Mouse (Mus musculus): ENCODE measurements around the gene Maml2. TPM values are rescaled to one million over a fixed set of nuclear protein-coding genes. Genes with fewer than 3 reads are reported as not detected.

The Maml2 gene
- polyA plus RNA-seq (2014; fragmentation: Nextera tagmentation; extraction: Ambion mirVana), result 9.8 and 11.1 TPM in 2 replicates

DNA sequence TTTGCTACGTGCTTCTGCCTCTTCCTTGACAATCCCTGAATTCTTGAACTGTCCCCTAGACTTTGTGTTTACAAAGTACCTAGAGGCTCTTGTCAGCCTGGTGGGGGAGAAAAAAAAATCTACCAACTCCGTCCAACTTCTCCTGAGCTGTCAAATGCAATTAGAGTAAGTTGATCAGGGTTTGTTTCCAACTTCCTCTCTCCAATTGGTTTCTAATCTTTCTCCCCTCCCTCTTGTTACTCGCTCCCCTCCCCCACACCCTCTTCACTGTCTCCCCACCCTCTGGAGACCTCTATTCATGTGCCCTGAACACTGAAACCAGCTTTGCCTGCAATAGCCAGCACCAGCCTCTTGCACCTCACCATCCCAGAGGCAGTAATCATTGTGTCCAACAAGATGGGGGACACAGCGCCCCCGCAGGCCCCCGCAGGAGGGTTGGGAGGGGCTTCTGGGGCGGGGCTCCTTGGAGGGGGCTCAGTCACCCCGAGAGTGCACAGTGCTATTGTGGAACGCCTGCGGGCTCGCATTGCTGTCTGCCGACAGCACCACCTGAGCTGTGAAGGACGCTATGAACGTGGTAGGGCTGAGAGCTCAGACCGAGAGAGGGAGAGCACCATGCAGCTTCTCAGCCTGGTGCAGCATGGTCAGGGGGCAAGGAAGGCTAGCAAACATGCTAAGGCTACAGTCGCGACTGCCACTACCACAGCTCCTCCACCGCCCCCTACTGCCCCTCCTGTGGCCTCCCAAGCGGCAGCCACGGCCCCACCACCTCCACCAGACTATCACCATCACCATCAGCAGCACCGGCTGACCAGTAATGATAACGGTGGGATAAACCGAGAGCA, at the start of gene Maml2:
Gene Maml2, plus strand, starts transcription at position 290 of the 845 bp plus-strand sequence.
- peak; percentile 86 for DNase-seq (ENCODE audit: low spot score)
- H3K9ac ChIP-seq (ENCODE audit: low read depth, low read length), result peak within 1 kb of the TSS; percentile 68
- H3K27ac ChIP-seq (replicated peaks; ENCODE audit: low read depth, low read length), result peak within 1 kb of the TSS; percentile 81
- peak; percentile 71 for ATAC-seq (ENCODE audit: low read depth)
- no peaks in the 10 kb centered on the region for H3K9me3 ChIP-seq (ENCODE audit: control insufficient read depth, low read length)
- peak within 1 kb of the TSS; percentile 56 for H3K4me3 ChIP-seq (ENCODE audit: low read depth, low read length)
- H3K4me1 ChIP-seq (ENCODE audit: control insufficient read depth, insufficient read depth, low read length), result peaks cover 44% of the 10 kb centered on the region
- H3K27me3 ChIP-seq (replicated peaks; ENCODE audit: control insufficient read depth, insufficient read depth, low read length), result no peaks in the 10 kb centered on the region
- H3K36me3 ChIP-seq (ENCODE audit: control insufficient read depth, insufficient read depth, low read length), result no peaks in the 10 kb centered on the region
- under 1% methylated on average over 18 of the region's 23 CpGs for WGBS
- H3K4me2 ChIP-seq (ENCODE audit: low read depth, low read length), result peak within 1 kb of the TSS; percentile 98

DNA sequence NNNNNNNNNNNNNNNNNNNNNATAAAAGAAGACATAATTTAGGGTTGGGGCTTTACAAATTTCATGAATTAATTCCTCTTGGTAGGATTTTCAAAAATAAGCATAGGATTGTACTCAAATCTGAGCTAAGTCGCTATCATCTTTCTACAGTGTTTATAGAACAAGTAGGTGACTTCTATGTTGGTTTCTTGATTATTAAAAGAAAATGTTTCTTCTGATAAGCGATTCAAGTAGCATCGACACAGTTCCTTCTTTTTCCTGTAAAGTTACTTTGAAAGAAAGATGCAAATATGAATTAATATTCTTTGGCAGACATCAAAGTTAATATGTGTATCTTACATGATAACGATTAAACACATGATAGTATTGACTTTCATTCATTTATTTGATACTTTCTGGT, 49.7 kb upstream of the Maml2 start:
- Histone ChIP-seq H3K36me3 (ENCODE audit: control insufficient read depth, insufficient read depth, low read length) (no peaks in the 10 kb centered on the region), H3K4me2 (ENCODE audit: low read depth, low read length) (no peak overlapping the region), H3K4me1 (ENCODE audit: control insufficient read depth, insufficient read depth, low read length) (peaks cover 14% of the 10 kb centered on the region), H3K4me3 (ENCODE audit: low read depth, low read length) (no peak overlapping the region), H3K9ac (ENCODE audit: low read depth, low read length) (no peak overlapping the region), H3K27me3 (replicated peaks; ENCODE audit: control insufficient read depth, insufficient read depth, low read length) (no peaks in the 10 kb centered on the region), H3K9me3 (ENCODE audit: control insufficient read depth, low read length) (no peaks in the 10 kb centered on the region), H3K27ac (replicated peaks; ENCODE audit: low read depth, low read length) (no peak overlapping the region)
- ATAC-seq (ENCODE audit: low read depth) (no peak), DNase-seq (ENCODE audit: low spot score) (no peak)
- 96% methylated on average over 4 of the region's 4 CpGs for WGBS

DNA sequence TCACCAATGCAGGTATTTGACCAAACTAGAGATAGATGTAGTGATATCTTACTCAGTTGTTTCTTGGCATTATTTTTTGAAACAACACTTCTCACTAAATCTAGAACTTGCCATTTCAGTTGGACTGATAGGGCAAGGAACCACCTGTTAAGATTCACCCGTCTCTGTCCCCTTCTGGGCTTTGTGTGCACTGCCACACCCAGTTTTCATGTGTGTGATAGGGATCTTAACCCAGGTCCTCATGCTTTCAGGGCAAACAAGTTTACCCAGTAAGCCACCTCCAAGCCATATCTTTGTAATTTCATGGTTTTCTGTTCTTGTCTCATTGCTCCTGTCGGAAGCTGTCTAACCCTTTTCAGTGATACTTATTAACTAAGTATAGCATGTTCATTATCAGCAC, 46.5 kb upstream of the Maml2 start:
- Histone ChIP-seq H3K27me3 (replicated peaks; ENCODE audit: control insufficient read depth, insufficient read depth, low read length) (no peaks in the 10 kb centered on the region), H3K9me3 (ENCODE audit: control insufficient read depth, low read length) (no peaks in the 10 kb centered on the region), H3K36me3 (ENCODE audit: control insufficient read depth, insufficient read depth, low read length) (no peaks in the 10 kb centered on the region), H3K27ac (replicated peaks; ENCODE audit: low read depth, low read length) (no peak overlapping the region), H3K4me2 (ENCODE audit: low read depth, low read length) (no peak overlapping the region), H3K4me3 (ENCODE audit: low read depth, low read length) (no peak overlapping the region), H3K4me1 (ENCODE audit: control insufficient read depth, insufficient read depth, low read length) (peaks cover 3% of the 10 kb centered on the region; the same call in 1 of the 2 replicates), H3K9ac (ENCODE audit: low read depth, low read length) (no peak overlapping the region)
- ATAC-seq (ENCODE audit: low read depth), result no peak
- 79% methylated on average over 2 of the region's 2 CpGs for WGBS
- no peak for DNase-seq (ENCODE audit: low spot score)

DNA sequence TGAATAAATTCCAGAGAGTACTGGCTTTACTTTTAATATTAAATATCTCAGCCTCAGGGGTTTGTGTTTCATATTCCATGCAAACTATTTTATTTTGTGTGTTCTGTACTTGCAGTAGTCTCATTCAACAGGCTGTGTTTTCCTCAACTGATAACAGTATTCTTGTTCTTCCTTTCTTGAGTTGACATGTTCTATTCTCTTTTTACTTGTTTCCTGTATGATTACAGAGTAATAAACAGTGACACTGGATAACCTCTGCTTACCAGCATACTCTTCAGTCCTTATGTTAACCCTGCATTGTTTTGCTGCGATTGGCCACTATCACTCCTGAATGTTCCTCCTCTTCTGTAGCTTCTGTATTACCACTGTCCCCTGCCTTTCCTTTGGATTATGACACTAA, 41.0 kb upstream of the Maml2 start:
- H3K9ac ChIP-seq (ENCODE audit: low read depth, low read length), result no peak overlapping the region
- H3K27ac ChIP-seq (replicated peaks; ENCODE audit: low read depth, low read length), result no peak overlapping the region
- no peak overlapping the region for H3K4me2 ChIP-seq (ENCODE audit: low read depth, low read length)
- H3K4me3 ChIP-seq (ENCODE audit: low read depth, low read length), result no peak overlapping the region
- no peaks in the 10 kb centered on the region for H3K36me3 ChIP-seq (ENCODE audit: control insufficient read depth, insufficient read depth, low read length)
- no peaks in the 10 kb centered on the region for H3K4me1 ChIP-seq (ENCODE audit: control insufficient read depth, insufficient read depth, low read length)
- no peaks in the 10 kb centered on the region for H3K27me3 ChIP-seq (replicated peaks; ENCODE audit: control insufficient read depth, insufficient read depth, low read length)
- DNase-seq (ENCODE audit: low spot score) (no peak), ATAC-seq (ENCODE audit: low read depth) (no peak)
- WGBS, result 93% methylated on average over 1 of the region's 1 CpGs
- H3K9me3 ChIP-seq (ENCODE audit: control insufficient read depth, low read length), result no peaks in the 10 kb centered on the region

DNA sequence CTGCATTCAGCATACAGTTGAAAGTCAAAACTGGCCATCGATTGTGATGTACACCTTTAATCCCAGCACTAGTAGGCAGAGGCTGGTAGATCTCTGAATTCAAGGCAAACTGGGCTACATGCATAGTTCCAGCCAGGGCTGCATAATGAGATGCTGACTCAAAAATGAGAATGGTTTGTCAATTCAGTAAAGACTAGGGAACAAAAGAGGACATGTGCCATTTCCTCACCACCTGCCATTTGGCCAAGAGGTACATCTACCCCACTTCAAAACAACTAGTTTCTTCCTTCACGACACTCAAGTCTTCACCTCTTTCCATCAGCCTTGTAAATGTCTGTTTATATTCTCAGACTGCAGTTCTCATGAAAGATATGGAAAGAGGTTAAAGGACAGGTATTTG, 39.6 kb upstream of the Maml2 start:
- no peaks in the 10 kb centered on the region for H3K9me3 ChIP-seq (ENCODE audit: control insufficient read depth, low read length)
- H3K4me1 ChIP-seq (ENCODE audit: control insufficient read depth, insufficient read depth, low read length), result no peaks in the 10 kb centered on the region
- DNase-seq (ENCODE audit: low spot score) (no peak), ATAC-seq (ENCODE audit: low read depth) (no peak)
- no peak overlapping the region for H3K4me3 ChIP-seq (ENCODE audit: low read depth, low read length)
- no peak overlapping the region for H3K27ac ChIP-seq (replicated peaks; ENCODE audit: low read depth, low read length)
- H3K27me3 ChIP-seq (replicated peaks; ENCODE audit: control insufficient read depth, insufficient read depth, low read length), result no peaks in the 10 kb centered on the region
- no peak overlapping the region for H3K9ac ChIP-seq (ENCODE audit: low read depth, low read length)
- 89% methylated on average over 2 of the region's 2 CpGs for WGBS
- no peaks in the 10 kb centered on the region for H3K36me3 ChIP-seq (ENCODE audit: control insufficient read depth, insufficient read depth, low read length)
- no peak overlapping the region for H3K4me2 ChIP-seq (ENCODE audit: low read depth, low read length)

DNA sequence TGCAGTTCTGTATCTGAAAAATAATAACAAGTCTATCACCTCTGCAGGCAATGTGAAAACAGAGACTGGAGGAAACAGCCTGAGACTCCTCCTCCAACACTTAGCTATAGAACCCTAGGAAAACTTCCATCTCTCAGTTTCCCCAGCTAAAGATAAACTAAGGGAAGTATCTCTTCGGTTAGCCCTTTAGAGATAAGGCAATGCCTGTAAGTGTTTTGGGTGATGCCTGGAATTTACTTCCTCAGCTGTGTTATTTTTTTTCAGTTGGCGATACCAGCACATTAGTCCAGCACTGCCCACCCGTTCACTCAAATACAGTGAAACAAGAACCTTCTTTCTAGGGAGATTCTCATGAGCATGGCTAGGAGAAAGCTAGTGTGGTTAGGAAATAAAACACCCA, 36.8 kb upstream of the Maml2 start:
- Histone ChIP-seq H3K9me3 (ENCODE audit: control insufficient read depth, low read length) (no peaks in the 10 kb centered on the region), H3K4me2 (ENCODE audit: low read depth, low read length) (no peak overlapping the region), H3K4me1 (ENCODE audit: control insufficient read depth, insufficient read depth, low read length) (no peaks in the 10 kb centered on the region), H3K27ac (replicated peaks; ENCODE audit: low read depth, low read length) (no peak overlapping the region), H3K9ac (ENCODE audit: low read depth, low read length) (no peak overlapping the region), H3K36me3 (ENCODE audit: control insufficient read depth, insufficient read depth, low read length) (no peaks in the 10 kb centered on the region), H3K4me3 (ENCODE audit: low read depth, low read length) (no peak overlapping the region), H3K27me3 (replicated peaks; ENCODE audit: control insufficient read depth, insufficient read depth, low read length) (no peaks in the 10 kb centered on the region)
- DNase-seq (ENCODE audit: low spot score) (no peak), ATAC-seq (ENCODE audit: low read depth) (no peak)
- 86% methylated on average over 3 of the region's 3 CpGs for WGBS

DNA sequence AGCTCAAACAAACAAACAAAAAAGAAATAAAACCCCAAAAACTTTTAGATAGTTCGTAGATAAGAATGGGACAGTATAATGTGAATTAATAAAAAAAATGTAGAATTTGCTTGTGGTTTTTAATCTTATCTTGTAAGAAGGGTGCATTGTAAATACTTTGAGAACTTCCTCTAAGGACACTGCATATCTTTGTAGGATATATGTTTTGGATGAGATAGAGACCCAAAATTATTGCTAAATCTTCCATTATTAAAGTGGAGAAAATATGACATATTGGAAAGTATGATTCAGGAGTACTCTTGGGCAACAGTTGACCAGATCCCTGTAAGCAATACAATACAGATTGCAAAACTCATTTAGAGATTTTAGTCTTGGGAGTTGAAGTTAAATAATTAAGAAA, 24.5 kb upstream of the Maml2 start:
- no peaks in the 10 kb centered on the region for H3K27me3 ChIP-seq (replicated peaks; ENCODE audit: control insufficient read depth, insufficient read depth, low read length)

DNA sequence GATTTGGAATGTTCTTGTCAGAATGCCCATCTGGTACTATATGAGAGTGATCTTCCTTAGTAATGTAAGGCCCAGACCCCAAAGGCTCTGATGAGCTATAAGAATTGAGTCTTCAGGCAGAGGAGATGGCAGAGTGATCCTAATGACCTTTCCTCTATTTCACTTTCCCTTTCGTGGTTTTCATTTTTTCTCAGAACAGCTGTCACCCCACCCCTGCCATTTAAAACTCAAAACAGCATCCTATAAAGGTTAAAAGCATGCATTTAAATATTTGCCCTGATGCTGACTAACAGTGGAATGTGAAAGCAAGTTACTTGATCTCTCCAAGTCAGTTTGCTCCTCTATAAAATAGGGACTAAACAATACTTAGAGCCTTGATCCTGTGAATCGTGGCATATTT, 10.3 kb upstream of the Maml2 start:
- Histone ChIP-seq H3K9ac (ENCODE audit: low read depth, low read length) (no peak overlapping the region), H3K27ac (replicated peaks; ENCODE audit: low read depth, low read length) (no peak overlapping the region), H3K4me2 (ENCODE audit: low read depth, low read length) (no peak overlapping the region), H3K4me1 (ENCODE audit: control insufficient read depth, insufficient read depth, low read length) (no peaks in the 10 kb centered on the region), H3K9me3 (ENCODE audit: control insufficient read depth, low read length) (no peaks in the 10 kb centered on the region), H3K4me3 (ENCODE audit: low read depth, low read length) (no peak overlapping the region), H3K27me3 (replicated peaks; ENCODE audit: control insufficient read depth, insufficient read depth, low read length) (no peaks in the 10 kb centered on the region), H3K36me3 (ENCODE audit: control insufficient read depth, insufficient read depth, low read length) (no peaks in the 10 kb centered on the region)
- ATAC-seq (ENCODE audit: low read depth) (no peak), DNase-seq (ENCODE audit: low spot score) (no peak)
- WGBS, result 58% methylated on average over 2 of the region's 2 CpGs

More for the DNA sequence above, 24.5 kb upstream of the Maml2 start:
- Histone ChIP-seq H3K27ac (replicated peaks; ENCODE audit: low read depth, low read length) (no peak overlapping the region), H3K36me3 (ENCODE audit: control insufficient read depth, insufficient read depth, low read length) (no peaks in the 10 kb centered on the region), H3K4me1 (ENCODE audit: control insufficient read depth, insufficient read depth, low read length) (no peaks in the 10 kb centered on the region), H3K9ac (ENCODE audit: low read depth, low read length) (no peak overlapping the region), H3K9me3 (ENCODE audit: control insufficient read depth, low read length) (no peaks in the 10 kb centered on the region), H3K4me3 (ENCODE audit: low read depth, low read length) (no peak overlapping the region), H3K4me2 (ENCODE audit: low read depth, low read length) (no peak overlapping the region)
- DNase-seq (ENCODE audit: low spot score) (no peak), ATAC-seq (ENCODE audit: low read depth) (no peak)
- 90% methylated on average over 1 of the region's 1 CpGs for WGBS

Measured in embryonic facial prominence, embryonic 14.5 days (tissue).